Mouse (Mus musculus): Measurements from ENCODE around the gene Slc36a1.

The Slc36a1 gene

GRCm38 (mm10) chr11:55204159-55204596 lies at the start of gene Slc36a1:
TSS of gene Slc36a1 (plus strand) at chr11:55204350.
- DNase-seq (ENCODE audit: extremely low spot score, low read depth, low spot score): peak; percentile 79

- DNase-seq (ENCODE audit: extremely low spot score, low read depth, low spot score): no peak
These were observed 49.6 kb upstream of the Slc36a1 start for GRCm38 (mm10) chr11:55154398-55155069.

GRCm38 (mm10) chr11:55155070-55155421 lies 49.1 kb upstream of the Slc36a1 start:
- no peak for DNase-seq (ENCODE audit: extremely low spot score, low read depth, low spot score)

DNA sequence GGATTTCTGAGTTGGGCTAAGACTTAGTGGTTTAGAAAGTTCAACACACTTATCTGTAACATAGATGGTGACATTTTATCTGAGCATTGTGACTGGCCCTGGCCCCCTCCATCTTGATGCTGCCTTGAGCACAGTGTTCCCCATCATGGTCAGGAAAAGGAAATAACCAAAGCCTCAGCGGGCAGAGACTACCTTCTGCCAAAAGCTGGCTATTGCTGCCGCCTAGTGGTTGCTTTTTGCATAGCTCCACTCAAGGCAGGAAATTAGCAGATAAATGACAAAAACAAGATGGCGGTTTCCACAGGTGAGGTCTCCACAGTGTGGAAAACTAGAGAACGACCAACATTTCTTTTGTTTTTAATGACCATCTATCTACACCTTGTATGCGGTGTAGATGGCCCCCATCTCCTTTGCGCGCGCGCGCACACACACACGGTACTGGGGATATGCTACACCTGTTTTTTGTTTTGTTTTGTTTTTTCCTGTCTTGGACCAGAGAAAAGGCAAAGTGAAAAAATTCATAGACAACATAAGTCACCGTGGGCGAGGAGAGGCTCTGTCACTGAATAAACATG lies 45.3 kb upstream of the Slc36a1 start:
- peak; percentile 35 for DNase-seq (ENCODE audit: extremely low spot score, low read depth, low spot score)

- no peak for DNase-seq (ENCODE audit: extremely low spot score, low read depth, low spot score)
These were observed 41.5 kb upstream of the Slc36a1 start for GRCm38 (mm10) chr11:55162670-55163069.

DNA sequence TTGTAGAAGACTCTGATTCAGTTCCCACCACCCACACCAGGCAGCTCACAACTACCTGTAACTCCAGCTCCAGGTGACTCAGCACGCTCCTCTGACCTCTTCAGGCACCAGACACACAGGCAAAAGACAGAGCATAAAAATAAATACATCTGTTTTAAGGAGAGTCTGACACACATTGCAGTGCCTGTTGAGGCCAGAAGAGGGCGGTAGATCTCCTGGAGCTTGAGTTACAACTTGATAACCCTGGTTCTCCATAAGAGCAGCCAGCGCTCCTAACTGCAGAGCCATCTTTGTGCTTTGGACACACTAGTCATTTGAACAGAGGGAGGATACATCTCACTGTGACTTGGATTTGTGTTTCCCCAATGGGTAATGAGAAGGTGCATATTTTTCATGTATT lies 39.4 kb upstream of the Slc36a1 start:
- DNase-seq (ENCODE audit: extremely low spot score, low read depth, low spot score): no peak

GRCm38 (mm10) chr11:55165748-55166147 lies 38.4 kb upstream of the Slc36a1 start:
- no peak for DNase-seq (ENCODE audit: extremely low spot score, low read depth, low spot score)

- no peak for DNase-seq (ENCODE audit: extremely low spot score, low read depth, low spot score)
These were observed 35.6 kb upstream of the Slc36a1 start for GRCm38 (mm10) chr11:55168504-55168903.

DNA sequence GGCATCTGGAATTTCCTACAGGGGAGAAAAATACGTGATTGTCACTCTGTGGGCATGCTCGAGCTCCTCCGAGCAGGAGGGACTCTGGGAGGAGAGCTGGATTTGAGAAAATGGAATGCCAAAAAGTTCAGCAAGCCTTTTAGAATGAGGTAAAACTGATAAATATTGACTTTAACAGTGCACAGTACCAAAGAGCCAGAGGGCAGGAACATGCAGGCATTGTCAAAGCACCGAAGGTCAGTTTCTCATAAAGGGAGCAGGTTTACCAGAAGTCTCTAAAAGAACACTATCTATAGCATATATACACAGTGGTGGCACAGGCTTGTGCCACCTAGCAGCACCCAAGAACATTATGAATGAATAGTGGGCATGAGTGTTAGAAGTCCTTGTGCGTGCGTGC lies 35.2 kb upstream of the Slc36a1 start:
- DNase-seq (ENCODE audit: extremely low spot score, low read depth, low spot score): no peak

GRCm38 (mm10) chr11:55170501-55170900 lies 33.6 kb upstream of the Slc36a1 start:
- DNase-seq (ENCODE audit: extremely low spot score, low read depth, low spot score): no peak

GRCm38 (mm10) chr11:55178830-55179229 lies 25.3 kb upstream of the Slc36a1 start:
- DNase-seq (ENCODE audit: extremely low spot score, low read depth, low spot score): no peak

DNA sequence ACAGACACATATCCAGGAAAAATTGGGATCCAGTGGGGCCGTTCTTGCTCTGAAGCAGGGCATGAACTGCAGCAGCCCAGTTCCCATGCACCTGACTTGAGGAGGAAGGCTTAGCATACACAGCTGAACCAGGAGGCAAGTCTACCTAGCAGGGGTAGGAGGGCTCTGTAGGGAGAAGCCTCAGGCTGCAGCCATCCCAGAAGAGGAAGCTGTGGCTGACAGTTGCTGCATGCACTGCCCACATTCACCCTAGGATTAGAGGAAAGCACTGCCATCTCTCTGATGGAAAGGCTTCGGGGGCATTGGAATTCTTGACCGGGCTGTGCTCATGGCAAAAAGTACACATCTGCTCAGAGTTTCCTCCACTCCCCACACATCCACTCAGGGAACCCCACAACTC lies 24.3 kb upstream of the Slc36a1 start:
- no peak for DNase-seq (ENCODE audit: extremely low spot score, low read depth, low spot score)

GRCm38 (mm10) chr11:55183124-55183523 lies 21.0 kb upstream of the Slc36a1 start:
- no peak for DNase-seq (ENCODE audit: extremely low spot score, low read depth, low spot score)

- DNase-seq (ENCODE audit: extremely low spot score, low read depth, low spot score): no peak
These were observed 19.9 kb upstream of the Slc36a1 start for GRCm38 (mm10) chr11:55184246-55184645.

- no peak for DNase-seq (ENCODE audit: extremely low spot score, low read depth, low spot score)
These were observed 19.3 kb upstream of the Slc36a1 start, which contains the start of gene Slc36a2 for GRCm38 (mm10) chr11:55184733-55185291. TSS of gene Slc36a2 (minus strand) at chr11:55185077.

GRCm38 (mm10) chr11:55187292-55187691 lies 16.9 kb upstream of the Slc36a1 start:
- DNase-seq (ENCODE audit: extremely low spot score, low read depth, low spot score): no peak

- no peak for DNase-seq (ENCODE audit: extremely low spot score, low read depth, low spot score)
These were observed 16.4 kb upstream of the Slc36a1 start for GRCm38 (mm10) chr11:55187777-55188176.

- DNase-seq (ENCODE audit: extremely low spot score, low read depth, low spot score): no peak
These were observed 13.9 kb upstream of the Slc36a1 start for GRCm38 (mm10) chr11:55190216-55190615.

DNA sequence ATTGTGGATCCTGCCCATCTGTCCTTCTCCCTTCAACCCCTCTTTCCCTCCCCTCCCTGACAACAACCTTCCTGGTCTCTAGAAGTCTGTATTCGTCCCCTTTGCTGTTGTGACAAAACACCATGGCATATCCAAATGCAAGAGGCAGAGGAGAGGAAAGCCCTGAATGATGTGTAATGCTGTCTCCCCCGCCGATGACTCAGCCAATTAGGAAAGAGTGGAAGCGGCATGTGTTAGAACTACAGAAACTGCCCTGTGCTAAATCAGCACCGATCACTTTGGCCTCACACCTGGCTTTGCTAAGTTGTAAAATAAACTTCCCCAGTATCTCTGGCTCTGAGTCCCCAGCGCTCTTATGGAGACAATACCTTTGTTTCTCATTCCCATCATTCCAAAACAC lies 7.1 kb upstream of the Slc36a1 start:
- no peak for DNase-seq (ENCODE audit: extremely low spot score, low read depth, low spot score)

- no peak for DNase-seq (ENCODE audit: extremely low spot score, low read depth, low spot score)
These were observed 6.2 kb upstream of the Slc36a1 start for GRCm38 (mm10) chr11:55197740-55198510.

GRCm38 (mm10) chr11:55204602-55205001 lies 452 bp downstream of the Slc36a1 start:
- DNase-seq (ENCODE audit: extremely low spot score, low read depth, low spot score): no peak

Data from hindlimb bud, embryonic 11.5 days (tissue).